Mouse (Mus musculus): ENCODE measurements around the gene Cfdp1. TPM values are rescaled to one million over a fixed set of nuclear protein-coding genes. Genes with fewer than 3 reads are reported as not detected.

The Cfdp1 gene
- polyA plus RNA-seq, 1 experiment from 2014 or later = 201 TPM

DNA sequence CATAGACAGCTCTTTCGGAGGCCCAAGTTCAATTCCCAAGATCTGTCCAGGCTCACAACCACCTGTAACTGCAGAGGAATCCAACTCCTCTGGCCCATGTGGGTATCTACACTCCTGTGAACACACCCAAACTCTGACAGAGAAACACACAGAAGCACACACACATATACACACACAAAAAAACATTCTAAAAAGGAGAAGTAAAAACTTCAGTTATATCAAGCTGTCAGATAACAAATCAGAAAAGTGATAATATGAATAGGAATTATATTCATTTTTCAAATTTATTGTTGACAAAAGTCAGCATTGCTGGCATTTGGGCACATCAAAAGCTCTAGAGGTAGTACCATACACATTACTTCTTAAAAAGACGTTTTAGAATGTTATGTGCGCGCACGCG is 7.3 kb downstream of the Cfdp1 start:
- H3K4me1 ChIP-seq (replicated peaks) = peaks cover 11% of the 10 kb centered on the region
- 94% methylated on average over 6 of the region's 6 CpGs for WGBS
- peaks cover 14% of the 10 kb centered on the region for H3K36me3 ChIP-seq
- no peaks in the 10 kb centered on the region for H3K27me3 ChIP-seq
- H3K4me3 ChIP-seq = no peak overlapping the region
- no peak overlapping the region for H3K4me2 ChIP-seq
- ATAC-seq (ENCODE audit: low FRiP score, low read depth) = no peak
- no peaks in the 10 kb centered on the region for H3K9me3 ChIP-seq
- H3K27ac ChIP-seq (replicated peaks) = no peak overlapping the region
- H3K9ac ChIP-seq = no peak overlapping the region

DNA sequence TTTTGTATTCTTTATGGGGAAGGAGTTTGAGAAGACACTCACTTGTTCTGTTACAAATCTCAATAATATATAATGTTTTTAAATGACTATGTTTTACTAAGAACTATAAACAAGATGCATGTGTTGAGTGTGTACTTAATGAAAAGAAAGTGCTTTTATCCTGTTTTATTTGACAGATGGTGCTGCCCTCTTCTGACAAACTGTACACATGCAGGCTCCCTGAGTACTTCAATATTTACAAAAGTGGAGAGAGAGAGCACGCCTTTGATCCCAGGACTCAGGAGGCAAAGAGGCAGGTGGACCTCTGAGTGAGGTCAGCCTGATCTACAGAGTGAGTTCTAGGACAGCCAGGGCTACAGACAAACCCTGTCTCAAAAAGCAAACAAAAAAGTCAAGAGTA is 18.6 kb downstream of the Cfdp1 start:
- H3K9ac ChIP-seq = no peak overlapping the region
- H3K4me2 ChIP-seq = no peak overlapping the region
- no peak overlapping the region for H3K4me3 ChIP-seq
- no peak overlapping the region for H3K27ac ChIP-seq (replicated peaks)
- ATAC-seq (ENCODE audit: low FRiP score, low read depth) = no peak
- H3K4me1 ChIP-seq (replicated peaks) = no peaks in the 10 kb centered on the region
- H3K27me3 ChIP-seq = no peaks in the 10 kb centered on the region
- 48% methylated on average over 1 of the region's 1 CpGs for WGBS
- no peaks in the 10 kb centered on the region for H3K9me3 ChIP-seq
- peaks cover 37% of the 10 kb centered on the region for H3K36me3 ChIP-seq

DNA sequence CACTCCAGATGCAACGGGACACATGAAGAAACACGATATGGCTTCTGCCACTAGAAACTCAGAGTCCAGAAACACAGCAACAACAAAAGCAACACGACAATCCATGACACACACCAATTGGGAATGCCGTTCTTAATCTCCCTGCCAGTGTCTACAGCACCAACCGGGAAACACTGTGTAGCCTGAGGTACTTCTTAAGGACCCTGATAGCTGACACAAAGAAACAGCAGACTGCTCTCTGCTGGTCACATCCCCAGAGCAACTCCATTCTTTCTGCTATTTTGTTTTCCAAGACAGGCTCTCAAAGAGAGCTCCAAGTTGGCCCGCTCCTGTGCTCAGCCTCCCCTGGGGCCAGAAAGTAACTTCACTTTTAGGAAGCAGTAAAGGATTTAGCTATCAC is 20.1 kb downstream of the Cfdp1 start:
- H3K27ac ChIP-seq (replicated peaks) = no peak overlapping the region
- no peaks in the 10 kb centered on the region for H3K4me1 ChIP-seq (replicated peaks)
- no peaks in the 10 kb centered on the region for H3K9me3 ChIP-seq
- 77% methylated on average over 6 of the region's 6 CpGs for WGBS
- H3K4me3 ChIP-seq = no peak overlapping the region
- H3K4me2 ChIP-seq = no peak overlapping the region
- no peaks in the 10 kb centered on the region for H3K27me3 ChIP-seq
- H3K9ac ChIP-seq = no peak overlapping the region
- no peak for ATAC-seq (ENCODE audit: low FRiP score, low read depth)
- peaks cover 38% of the 10 kb centered on the region for H3K36me3 ChIP-seq

DNA sequence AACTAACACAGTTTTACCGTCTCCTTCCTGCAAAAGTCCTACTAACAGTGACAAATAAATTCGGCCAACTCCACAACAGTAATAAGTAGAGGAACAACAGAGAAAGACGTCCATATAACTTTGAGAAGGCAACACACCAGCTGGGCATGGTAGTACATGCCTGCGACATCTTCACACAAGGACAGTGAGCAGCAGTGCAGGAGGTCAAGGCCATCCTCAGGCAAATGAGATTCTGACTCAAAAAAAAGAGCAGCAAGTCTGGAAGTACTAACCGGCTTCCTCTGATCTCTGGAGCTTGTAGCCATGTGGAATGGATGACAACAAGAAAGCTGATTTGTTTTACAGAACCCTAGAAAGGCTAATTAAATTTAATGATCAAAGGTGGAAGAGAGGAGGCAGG is 21.1 kb downstream of the Cfdp1 start:
- Histone ChIP-seq H3K27ac (replicated peaks) (no peak overlapping the region), H3K4me1 (replicated peaks) (no peaks in the 10 kb centered on the region), H3K9me3 (no peaks in the 10 kb centered on the region), H3K4me2 (no peak overlapping the region), H3K27me3 (no peaks in the 10 kb centered on the region), H3K36me3 (peaks cover 36% of the 10 kb centered on the region), H3K9ac (no peak overlapping the region), H3K4me3 (no peak overlapping the region)
- ATAC-seq (ENCODE audit: low FRiP score, low read depth) = no peak
- WGBS = 86% methylated on average over 5 of the region's 5 CpGs

DNA sequence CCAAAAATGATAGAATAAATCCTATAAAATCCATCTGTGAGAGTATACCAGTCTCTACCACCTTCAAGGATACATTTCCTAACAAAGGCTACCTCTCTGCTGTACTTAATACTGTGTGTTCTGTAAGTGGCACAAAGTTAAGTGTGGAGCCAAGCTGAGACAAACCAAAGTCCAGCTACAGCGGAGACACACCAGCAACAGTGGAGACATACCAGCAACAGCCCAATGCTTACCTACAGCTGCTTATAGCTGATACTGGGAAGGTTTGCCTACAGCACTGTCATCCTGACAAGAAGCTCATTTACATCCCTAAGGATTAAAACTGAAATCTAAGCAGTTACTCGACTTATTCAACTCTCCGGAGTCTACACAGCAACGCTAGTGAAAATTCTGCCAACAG is 22.1 kb downstream of the Cfdp1 start:
- H3K4me3 ChIP-seq = no peak overlapping the region
- no peaks in the 10 kb centered on the region for H3K4me1 ChIP-seq (replicated peaks)
- WGBS = 81% methylated on average over 4 of the region's 4 CpGs
- H3K9me3 ChIP-seq = no peaks in the 10 kb centered on the region
- peaks cover 34% of the 10 kb centered on the region for H3K36me3 ChIP-seq
- H3K9ac ChIP-seq = no peak overlapping the region
- no peak overlapping the region for H3K27ac ChIP-seq (replicated peaks)
- H3K27me3 ChIP-seq = no peaks in the 10 kb centered on the region
- no peak overlapping the region for H3K4me2 ChIP-seq
- no peak for ATAC-seq (ENCODE audit: low FRiP score, low read depth)

DNA sequence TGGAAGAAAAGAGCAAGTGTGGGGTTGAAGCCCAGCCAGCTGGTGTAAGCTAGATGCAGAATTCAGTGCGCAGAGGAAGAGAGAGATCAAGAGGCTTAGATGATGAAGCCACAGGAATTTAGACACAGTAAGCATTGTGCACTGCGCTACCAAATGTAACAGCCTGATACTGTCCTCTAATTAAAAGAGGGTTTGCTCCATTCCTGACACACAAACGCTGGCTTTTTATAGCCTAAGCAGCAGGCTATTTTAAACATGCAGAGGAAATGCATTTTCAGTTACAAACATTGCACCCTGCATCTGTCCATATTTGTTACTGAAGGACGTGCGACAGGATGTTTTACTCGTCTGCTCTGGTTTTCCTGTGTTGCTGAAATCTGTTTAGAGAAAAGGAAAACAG is 25.5 kb downstream of the Cfdp1 start:
- H3K4me3 ChIP-seq = no peak overlapping the region
- no peak overlapping the region for H3K9ac ChIP-seq
- no peak overlapping the region for H3K27ac ChIP-seq (replicated peaks)
- no peaks in the 10 kb centered on the region for H3K4me1 ChIP-seq (replicated peaks)
- 82% methylated on average over 6 of the region's 6 CpGs for WGBS
- H3K4me2 ChIP-seq = no peak overlapping the region
- no peaks in the 10 kb centered on the region for H3K9me3 ChIP-seq
- H3K36me3 ChIP-seq = peaks cover 35% of the 10 kb centered on the region
- no peak for ATAC-seq (ENCODE audit: low FRiP score, low read depth)
- no peaks in the 10 kb centered on the region for H3K27me3 ChIP-seq

DNA sequence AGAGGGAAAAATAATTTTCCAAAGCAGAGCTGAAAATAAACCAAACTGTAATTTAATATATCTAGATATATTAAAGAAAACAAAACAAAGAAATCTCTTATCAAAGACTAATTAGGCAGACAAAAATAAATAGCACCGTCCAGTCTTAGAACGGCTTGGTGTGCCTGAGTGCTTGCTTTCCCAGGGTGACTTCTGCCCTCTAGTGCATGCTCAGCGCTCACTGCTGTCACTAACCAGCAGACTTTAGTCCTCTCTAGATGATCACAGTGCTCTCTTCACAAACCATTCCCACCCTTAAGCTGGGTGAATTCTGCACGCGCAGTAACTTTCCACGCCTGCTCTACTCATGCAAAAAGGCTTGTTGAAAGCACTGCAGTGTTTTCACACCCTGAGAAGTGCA is 28.9 kb downstream of the Cfdp1 start:
- Histone ChIP-seq H3K4me3 (no peak overlapping the region), H3K4me1 (replicated peaks) (no peaks in the 10 kb centered on the region), H3K36me3 (peaks cover 35% of the 10 kb centered on the region), H3K9me3 (no peaks in the 10 kb centered on the region), H3K9ac (no peak overlapping the region), H3K27me3 (no peaks in the 10 kb centered on the region), H3K27ac (replicated peaks) (no peak overlapping the region), H3K4me2 (no peak overlapping the region)
- ATAC-seq (ENCODE audit: low FRiP score, low read depth) = no peak
- 64% methylated on average over 6 of the region's 6 CpGs for WGBS

DNA sequence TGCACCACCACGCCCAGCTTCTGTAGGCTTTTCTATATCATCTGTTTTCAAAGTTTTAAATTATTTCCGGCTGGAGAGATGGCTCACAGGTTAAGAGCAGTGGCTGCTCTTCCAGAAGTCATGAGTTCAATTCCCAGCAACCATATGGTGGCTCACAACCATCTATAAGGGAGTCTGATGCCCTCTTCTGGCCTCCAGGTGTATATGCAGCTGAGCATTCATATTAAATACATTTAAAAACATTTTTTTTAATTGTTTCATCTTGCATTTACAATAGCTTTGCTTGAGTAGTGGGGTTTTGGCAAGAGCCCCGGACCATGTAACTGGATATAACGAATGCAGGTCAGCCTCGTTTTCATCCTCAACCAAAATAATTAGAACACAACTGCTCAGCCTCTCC is 29.8 kb downstream of the Cfdp1 start:
- H3K9ac ChIP-seq = no peak overlapping the region
- 98% methylated on average over 5 of the region's 5 CpGs for WGBS
- H3K4me3 ChIP-seq = no peak overlapping the region
- H3K9me3 ChIP-seq = no peaks in the 10 kb centered on the region
- H3K27me3 ChIP-seq = no peaks in the 10 kb centered on the region
- H3K27ac ChIP-seq (replicated peaks) = no peak overlapping the region
- no peak overlapping the region for H3K4me2 ChIP-seq
- peaks cover 34% of the 10 kb centered on the region for H3K36me3 ChIP-seq
- no peaks in the 10 kb centered on the region for H3K4me1 ChIP-seq (replicated peaks)
- no peak for ATAC-seq (ENCODE audit: low FRiP score, low read depth)

DNA sequence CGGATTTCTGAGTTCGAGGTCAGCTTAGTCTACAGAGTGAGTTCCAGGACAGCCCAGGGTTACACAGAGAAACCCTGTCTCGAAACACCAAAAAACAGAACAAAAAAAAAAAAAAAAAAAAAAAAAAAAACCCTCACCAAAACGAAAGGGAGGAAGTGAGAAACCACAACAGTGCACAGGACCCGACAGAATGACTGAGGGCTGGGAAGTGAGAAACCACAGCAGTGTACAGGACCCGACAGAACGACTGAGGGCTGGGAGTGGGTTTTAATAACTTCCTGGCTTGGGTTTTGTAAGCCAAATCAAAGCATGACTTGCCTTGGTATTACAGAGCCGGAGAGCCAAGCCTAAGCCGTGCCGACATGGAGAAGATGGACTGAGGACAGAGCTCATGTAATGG is 32.9 kb downstream of the Cfdp1 start:
- Histone ChIP-seq H3K4me3 (no peak overlapping the region), H3K27ac (replicated peaks) (no peak overlapping the region), H3K27me3 (no peaks in the 10 kb centered on the region), H3K4me2 (no peak overlapping the region), H3K4me1 (replicated peaks) (no peaks in the 10 kb centered on the region), H3K9ac (no peak overlapping the region), H3K36me3 (peaks cover 24% of the 10 kb centered on the region), H3K9me3 (no peaks in the 10 kb centered on the region)
- WGBS = 89% methylated on average over 10 of the region's 10 CpGs
- ATAC-seq (ENCODE audit: low FRiP score, low read depth) = no peak

DNA sequence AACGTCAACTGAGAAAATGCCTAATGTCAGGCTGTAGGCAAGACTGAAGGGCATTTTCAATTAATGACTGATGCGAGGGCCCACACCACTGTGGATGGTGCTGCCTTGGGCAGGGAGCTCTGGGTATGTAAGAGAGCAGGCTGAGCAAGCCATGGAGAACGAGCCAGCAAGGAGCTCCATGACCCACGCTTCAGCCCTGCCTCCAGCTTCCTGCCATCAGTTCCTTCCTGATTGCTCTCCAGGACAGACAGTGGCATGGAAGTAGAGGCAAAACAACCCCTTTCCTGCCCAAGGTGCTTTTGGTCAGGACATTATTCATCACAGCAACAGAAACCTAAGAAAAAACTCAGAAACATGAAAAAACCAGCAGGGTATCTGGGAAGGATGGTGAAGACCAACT is 33.4 kb downstream of the Cfdp1 start:
- H3K36me3 ChIP-seq = peaks cover 24% of the 10 kb centered on the region
- no peak for ATAC-seq (ENCODE audit: low FRiP score, low read depth)
- H3K4me3 ChIP-seq = no peak overlapping the region
- no peaks in the 10 kb centered on the region for H3K4me1 ChIP-seq (replicated peaks)
- no peaks in the 10 kb centered on the region for H3K27me3 ChIP-seq
- H3K9ac ChIP-seq = no peak overlapping the region
- no peak overlapping the region for H3K27ac ChIP-seq (replicated peaks)
- no peaks in the 10 kb centered on the region for H3K9me3 ChIP-seq
- no peak overlapping the region for H3K4me2 ChIP-seq
- WGBS = 90% methylated on average over 4 of the region's 4 CpGs

DNA sequence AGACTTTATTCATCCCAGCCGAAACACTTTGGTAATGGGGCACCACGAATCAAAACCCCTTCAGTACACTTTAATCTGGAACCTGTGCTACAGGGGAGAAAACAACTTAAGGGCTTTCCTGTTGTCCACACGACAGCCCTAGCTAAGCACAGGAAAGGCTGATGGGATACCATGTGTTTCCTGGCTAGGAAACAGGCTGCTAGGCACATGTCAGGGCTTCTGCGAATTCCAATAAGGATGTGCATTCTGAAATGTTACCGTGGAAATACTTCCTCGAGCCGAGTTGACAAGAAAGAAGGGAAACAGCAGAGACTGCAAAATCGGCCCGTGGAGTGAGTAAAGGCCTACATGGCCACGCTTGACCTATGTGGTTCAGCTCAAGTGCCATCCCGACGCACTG is 34.1 kb downstream of the Cfdp1 start:
- ATAC-seq (ENCODE audit: low FRiP score, low read depth) = no peak
- Histone ChIP-seq H3K4me2 (no peak overlapping the region), H3K27me3 (no peaks in the 10 kb centered on the region), H3K9ac (no peak overlapping the region), H3K27ac (replicated peaks) (no peak overlapping the region), H3K4me3 (no peak overlapping the region), H3K4me1 (replicated peaks) (no peaks in the 10 kb centered on the region), H3K36me3 (peaks cover 21% of the 10 kb centered on the region), H3K9me3 (no peaks in the 10 kb centered on the region)
- 72% methylated on average over 12 of the region's 12 CpGs for WGBS

DNA sequence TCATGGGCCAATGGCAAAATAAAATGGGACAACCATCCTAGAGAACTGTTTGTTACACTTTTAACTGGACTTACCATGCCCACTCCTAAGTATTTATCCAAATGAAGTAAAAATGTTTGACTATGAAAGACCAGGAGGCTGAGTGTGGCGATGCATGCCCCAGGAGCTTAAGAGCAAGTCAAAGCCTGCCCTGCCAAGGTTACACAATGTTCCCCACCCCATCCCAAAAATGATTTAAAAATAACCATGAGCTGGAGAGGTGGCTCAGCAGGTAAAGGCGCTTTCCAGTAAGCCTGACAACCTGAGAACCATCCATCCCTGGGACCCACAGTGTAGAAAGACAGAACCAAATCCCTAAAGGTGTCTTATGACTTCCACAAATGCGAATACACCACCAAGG is 35.5 kb downstream of the Cfdp1 start:
- Histone ChIP-seq H3K4me3 (no peak overlapping the region), H3K9me3 (no peaks in the 10 kb centered on the region), H3K9ac (no peak overlapping the region), H3K4me2 (no peak overlapping the region), H3K36me3 (peaks cover 18% of the 10 kb centered on the region; the same call in 1 of the 2 replicates), H3K4me1 (replicated peaks) (no peaks in the 10 kb centered on the region), H3K27me3 (no peaks in the 10 kb centered on the region), H3K27ac (replicated peaks) (no peak overlapping the region)
- ATAC-seq (ENCODE audit: low FRiP score, low read depth) = no peak
- WGBS = 98% methylated on average over 3 of the region's 3 CpGs

DNA sequence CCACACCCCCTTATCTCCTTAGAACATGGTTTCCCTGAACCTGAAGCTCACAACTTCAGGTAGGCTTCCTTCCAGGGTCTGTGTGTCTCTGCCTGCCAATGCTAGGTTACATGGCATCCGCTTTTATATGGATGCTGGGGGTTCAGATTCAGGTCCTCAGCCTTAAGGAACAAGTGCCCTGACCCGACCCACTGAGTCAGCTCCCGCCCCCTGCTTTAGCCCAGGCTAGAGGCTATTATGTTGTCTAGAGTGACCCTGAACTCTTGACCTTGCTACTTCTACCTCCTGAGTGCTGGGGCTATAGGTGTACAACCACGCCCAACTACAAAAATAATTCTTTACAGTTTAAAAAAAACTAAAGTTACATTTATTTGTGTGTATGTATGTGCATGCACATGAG is 39.0 kb downstream of the Cfdp1 start:
- Histone ChIP-seq H3K4me2 (no peak overlapping the region), H3K27ac (replicated peaks) (no peak overlapping the region), H3K4me3 (no peak overlapping the region), H3K9ac (no peak overlapping the region), H3K4me1 (replicated peaks) (peaks cover 4% of the 10 kb centered on the region), H3K9me3 (no peaks in the 10 kb centered on the region), H3K27me3 (no peaks in the 10 kb centered on the region), H3K36me3 (peaks cover 5% of the 10 kb centered on the region; the same call in 1 of the 2 replicates)
- ATAC-seq (ENCODE audit: low FRiP score, low read depth) = no peak
- 90% methylated on average over 4 of the region's 4 CpGs for WGBS
